Mouse (Mus musculus): ENCODE measurements around the gene Cit. TPM values are rescaled to one million over a fixed set of nuclear protein-coding genes. Genes with fewer than 3 reads are reported as not detected.

Cit gene
- total and polyA plus RNA-seq, 3 experiments: 44.1 to 126 (median 69.8) TPM

GRCm38 (mm10) chr5:115869198-115869597 lies 24.1 kb downstream of the Cit start:
- ATAC-seq (ENCODE audit: extremely low read depth, insufficient number of reproducible peaks, low FRiP score, poor library complexity, severe bottlenecking) (no peak), DNase-seq (ENCODE audit: low spot score) (no peak)
- TF ChIP-seq POLR2AphosphoS5 (IDR thresholded peaks at IDR 0.05; ENCODE audit: insufficient replicate concordance, low read depth, low read length): no peak
- TF ChIP-seq CTCF (IDR thresholded peaks at IDR 0.05; ENCODE audit: low read depth, low read length): no peak
- no peak for TF ChIP-seq GATA2 (IDR thresholded peaks at IDR 0.05; ENCODE audit: borderline replicate concordance, low read depth, low read length)
- no peak for TF ChIP-seq GATA1 (IDR thresholded peaks at IDR 0.05; ENCODE audit: borderline replicate concordance, low read length)
- peaks cover 98% of the 10 kb centered on the region for H3K36me3 ChIP-seq (replicated peaks)
- no peaks in the 10 kb centered on the region for H3K9me3 ChIP-seq (replicated peaks)
- H3K4me1 ChIP-seq (ENCODE audit: insufficient read depth, low read depth, low read length): peaks cover 3% of the 10 kb centered on the region
- H3K4me3 ChIP-seq (ENCODE audit: low read depth, low read length): no peak overlapping the region
- no peaks in the 10 kb centered on the region for H3K27me3 ChIP-seq (ENCODE audit: insufficient read depth, low read length)

DNA sequence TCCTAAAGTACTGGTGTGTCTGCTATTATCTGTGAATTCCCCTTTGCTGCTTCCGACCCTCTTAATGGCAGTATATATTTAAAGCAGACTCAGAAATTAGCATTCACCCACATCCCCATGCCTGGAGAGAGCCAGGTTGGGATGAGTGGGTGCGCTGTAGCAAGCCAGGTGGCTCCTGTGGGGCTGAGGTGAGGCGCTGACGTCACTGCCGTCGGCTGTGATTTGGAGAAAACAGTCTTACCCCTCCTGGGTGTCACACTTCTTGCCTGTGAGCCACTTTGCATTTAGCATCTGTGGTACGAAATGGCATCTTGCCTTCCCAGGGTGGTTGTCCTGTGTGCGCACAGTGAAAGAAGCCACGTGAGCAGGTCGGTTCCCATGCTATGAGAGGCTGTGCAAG lies 26.1 kb downstream of the Cit start:
- no peak for DNase-seq (ENCODE audit: low spot score)
- TF ChIP-seq GATA1 (IDR thresholded peaks at IDR 0.05; ENCODE audit: borderline replicate concordance, low read length) (no peak), POLR2AphosphoS5 (IDR thresholded peaks at IDR 0.05; ENCODE audit: insufficient replicate concordance, low read depth, low read length) (no peak), TAL1 (conservative IDR thresholded peaks at IDR 0.05; ENCODE audit: low read depth, low read length) (no peak), CTCF (IDR thresholded peaks at IDR 0.05; ENCODE audit: low read depth, low read length) (no peak), GATA2 (IDR thresholded peaks at IDR 0.05; ENCODE audit: borderline replicate concordance, low read depth, low read length) (no peak)
- peaks cover 98% of the 10 kb centered on the region for H3K36me3 ChIP-seq (replicated peaks)
- H3K4me1 ChIP-seq (ENCODE audit: insufficient read depth, low read depth, low read length): peaks cover 3% of the 10 kb centered on the region
- ATAC-seq (ENCODE audit: extremely low read depth, insufficient number of reproducible peaks, low FRiP score, poor library complexity, severe bottlenecking): no peak
- H3K9me3 ChIP-seq (replicated peaks): no peaks in the 10 kb centered on the region
- no peaks in the 10 kb centered on the region for H3K27me3 ChIP-seq (ENCODE audit: insufficient read depth, low read length)
- H3K4me3 ChIP-seq (ENCODE audit: low read depth, low read length): no peak overlapping the region

DNA sequence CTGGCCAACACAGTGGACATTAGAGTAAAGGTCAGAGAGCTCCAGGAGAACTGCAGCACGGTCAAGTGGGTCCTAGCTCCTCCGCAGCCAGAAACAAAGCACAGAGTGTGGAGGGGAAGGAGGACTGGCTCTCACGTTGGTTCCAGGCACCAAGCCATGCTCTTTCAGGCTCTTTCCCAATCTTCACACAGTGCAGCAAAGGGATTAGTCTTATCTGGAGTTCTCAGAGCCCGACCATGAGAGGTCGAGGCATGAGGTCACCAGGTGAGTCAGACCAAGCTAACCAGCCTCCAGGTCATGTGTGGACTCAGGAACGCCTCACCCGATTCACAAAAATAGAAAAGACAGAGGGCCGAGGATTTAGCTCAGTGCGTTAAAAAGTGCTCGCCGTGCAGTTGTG lies 27.0 kb downstream of the Cit start:
- no peak for TF ChIP-seq POLR2AphosphoS5 (IDR thresholded peaks at IDR 0.05; ENCODE audit: insufficient replicate concordance, low read depth, low read length)
- Histone ChIP-seq H3K27me3 (ENCODE audit: insufficient read depth, low read length) (no peaks in the 10 kb centered on the region), H3K36me3 (replicated peaks) (peaks cover 97% of the 10 kb centered on the region), H3K9me3 (replicated peaks) (no peaks in the 10 kb centered on the region), H3K4me3 (ENCODE audit: low read depth, low read length) (no peak overlapping the region), H3K4me1 (ENCODE audit: insufficient read depth, low read depth, low read length) (peaks cover 3% of the 10 kb centered on the region)
- DNase-seq (ENCODE audit: low spot score): no peak
- ATAC-seq (ENCODE audit: extremely low read depth, insufficient number of reproducible peaks, low FRiP score, poor library complexity, severe bottlenecking): no peak

DNA sequence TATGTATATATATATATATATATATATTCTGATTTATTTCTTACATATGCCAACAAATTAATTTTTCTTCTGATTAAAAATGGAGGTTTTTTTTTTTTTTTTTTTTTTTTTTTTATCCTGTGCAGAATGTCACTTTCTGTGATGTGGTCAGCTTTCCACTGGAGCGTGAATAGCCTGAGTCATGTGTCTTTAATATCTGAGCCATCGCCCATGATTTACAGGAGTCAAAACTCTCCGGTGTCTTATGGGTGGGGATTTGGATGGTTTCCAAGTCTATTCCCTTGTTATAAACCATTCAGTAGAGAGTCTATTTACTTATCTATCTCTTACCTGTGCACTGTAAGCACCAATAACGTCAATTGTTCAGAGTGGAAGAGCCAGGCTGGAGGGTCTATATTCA lies 27.9 kb downstream of the Cit start:
- H3K27me3 ChIP-seq (ENCODE audit: insufficient read depth, low read length): no peaks in the 10 kb centered on the region
- no peaks in the 10 kb centered on the region for H3K9me3 ChIP-seq (replicated peaks)
- DNase-seq (ENCODE audit: low spot score): no peak
- TF ChIP-seq CTCF (IDR thresholded peaks at IDR 0.05; ENCODE audit: low read depth, low read length) (no peak), GATA2 (IDR thresholded peaks at IDR 0.05; ENCODE audit: borderline replicate concordance, low read depth, low read length) (no peak)
- ATAC-seq (ENCODE audit: extremely low read depth, insufficient number of reproducible peaks, low FRiP score, poor library complexity, severe bottlenecking): no peak
- peaks cover 94% of the 10 kb centered on the region for H3K36me3 ChIP-seq (replicated peaks)
- H3K4me1 ChIP-seq (ENCODE audit: insufficient read depth, low read depth, low read length): peaks cover 3% of the 10 kb centered on the region
- no peak overlapping the region for H3K4me3 ChIP-seq (ENCODE audit: low read depth, low read length)

GRCm38 (mm10) chr5:115877425-115877824 lies 32.3 kb downstream of the Cit start:
- ATAC-seq (ENCODE audit: extremely low read depth, insufficient number of reproducible peaks, low FRiP score, poor library complexity, severe bottlenecking) (no peak), DNase-seq (ENCODE audit: low spot score) (no peak)
- Histone ChIP-seq H3K4me1 (ENCODE audit: insufficient read depth, low read depth, low read length) (peaks cover 1% of the 10 kb centered on the region; the same call in 1 of the 2 replicates), H3K36me3 (replicated peaks) (peaks cover 93% of the 10 kb centered on the region), H3K9me3 (replicated peaks) (no peaks in the 10 kb centered on the region), H3K4me3 (ENCODE audit: low read depth, low read length) (no peak overlapping the region), H3K27me3 (ENCODE audit: insufficient read depth, low read length) (no peaks in the 10 kb centered on the region)
- TF ChIP-seq POLR2AphosphoS5 (IDR thresholded peaks at IDR 0.05; ENCODE audit: insufficient replicate concordance, low read depth, low read length): no peak
- TF ChIP-seq GATA2 (IDR thresholded peaks at IDR 0.05; ENCODE audit: borderline replicate concordance, low read depth, low read length): no peak
- no peak for TF ChIP-seq GATA1 (IDR thresholded peaks at IDR 0.05; ENCODE audit: borderline replicate concordance, low read length)
- TF ChIP-seq CTCF (IDR thresholded peaks at IDR 0.05; ENCODE audit: low read depth, low read length): no peak
- TF ChIP-seq TAL1 (conservative IDR thresholded peaks at IDR 0.05; ENCODE audit: low read depth, low read length): no peak

- DNase-seq (ENCODE audit: low spot score): no peak
- H3K9me3 ChIP-seq (replicated peaks): no peaks in the 10 kb centered on the region
- ATAC-seq (ENCODE audit: extremely low read depth, insufficient number of reproducible peaks, low FRiP score, poor library complexity, severe bottlenecking): no peak
- H3K4me1 ChIP-seq (ENCODE audit: insufficient read depth, low read depth, low read length): no peaks in the 10 kb centered on the region
- no peaks in the 10 kb centered on the region for H3K27me3 ChIP-seq (ENCODE audit: insufficient read depth, low read length)
- H3K4me3 ChIP-seq (ENCODE audit: low read depth, low read length): no peak overlapping the region
- TF ChIP-seq GATA1 (IDR thresholded peaks at IDR 0.05; ENCODE audit: borderline replicate concordance, low read length) (no peak), POLR2AphosphoS5 (IDR thresholded peaks at IDR 0.05; ENCODE audit: insufficient replicate concordance, low read depth, low read length) (no peak)
- H3K36me3 ChIP-seq (replicated peaks): peaks cover 94% of the 10 kb centered on the region
Observed at GRCm38 (mm10) chr5:115882165-115882564, 37.1 kb downstream of the Cit start.

DNA sequence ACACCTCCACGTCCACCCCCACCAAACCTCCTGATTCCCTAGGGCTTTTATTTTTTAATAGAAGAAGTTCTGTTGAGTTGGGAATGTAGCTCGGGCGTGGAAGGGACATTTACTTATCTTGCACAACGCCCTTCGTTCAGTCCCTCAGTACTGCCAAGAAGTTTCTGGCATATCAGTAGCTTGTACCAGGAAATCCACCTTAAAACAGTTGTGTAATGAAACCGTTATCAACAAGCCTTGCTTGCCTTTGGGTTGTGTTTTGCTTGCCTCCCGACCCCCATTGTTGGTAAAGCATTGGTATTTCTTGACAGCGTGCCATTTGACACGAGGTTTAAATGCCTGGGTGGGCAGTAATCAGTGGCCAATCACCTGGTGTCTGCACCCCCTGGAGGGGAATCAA lies 39.4 kb downstream of the Cit start:
- Histone ChIP-seq H3K4me1 (ENCODE audit: insufficient read depth, low read depth, low read length) (no peaks in the 10 kb centered on the region), H3K9me3 (replicated peaks) (no peaks in the 10 kb centered on the region), H3K36me3 (replicated peaks) (peaks cover 96% of the 10 kb centered on the region), H3K4me3 (ENCODE audit: low read depth, low read length) (no peak overlapping the region), H3K27me3 (ENCODE audit: insufficient read depth, low read length) (no peaks in the 10 kb centered on the region)
- TF ChIP-seq GATA2 (IDR thresholded peaks at IDR 0.05; ENCODE audit: borderline replicate concordance, low read depth, low read length) (no peak), POLR2AphosphoS5 (IDR thresholded peaks at IDR 0.05; ENCODE audit: insufficient replicate concordance, low read depth, low read length) (no peak), CTCF (IDR thresholded peaks at IDR 0.05; ENCODE audit: low read depth, low read length) (no peak), TAL1 (conservative IDR thresholded peaks at IDR 0.05; ENCODE audit: low read depth, low read length) (no peak), GATA1 (IDR thresholded peaks at IDR 0.05; ENCODE audit: borderline replicate concordance, low read length) (no peak)
- DNase-seq (ENCODE audit: low spot score) (no peak), ATAC-seq (ENCODE audit: extremely low read depth, insufficient number of reproducible peaks, low FRiP score, poor library complexity, severe bottlenecking) (no peak)

All from G1E (cell line).